Comparison of ENCODE assay signal across 14 mouse cellular contexts in genomic region chr13:117657501-117657900, GRCm38 (mm10). TPM values are rescaled to one million over a fixed set of nuclear protein-coding genes. Genes with fewer than 3 reads are reported as not detected.
"Had no signal": no experiment of that assay in that cellular context is flagged by ENCODE, and none has a peak within 500 bp of the region (broad histone marks: within the 10 kb centered on the region; RNA-seq: fewer than 3 reads in every experiment).

No protein-coding gene starts in this region.

- DNase-seq: kidney, adult 18-20 months; kidney, postnatal 10 days; kidney, postnatal 4 days; left cerebral cortex, postnatal 4 days; lung, adult 18-20 months; thymus, adult 2 months; thymus, postnatal 25 days had no signal

- H3K4me3 ChIP-seq: limb, embryonic 13.5 days; midbrain, embryonic 12.5 days had no signal

- H3K9me3 ChIP-seq: limb, embryonic 13.5 days; midbrain, embryonic 12.5 days had no signal

- H3K36me3 ChIP-seq: limb, embryonic 13.5 days; midbrain, embryonic 12.5 days had no signal

- H3K27ac ChIP-seq: limb, embryonic 13.5 days; liver, embryonic 14.5 days; midbrain, embryonic 12.5 days; stomach, postnatal 0 days had no signal

- H3K4me2 ChIP-seq: limb, embryonic 13.5 days; midbrain, embryonic 12.5 days had no signal

- H3K9ac ChIP-seq: limb, embryonic 13.5 days; liver, embryonic 14.5 days; midbrain, embryonic 12.5 days had no signal

- H3K27me3 ChIP-seq: limb, embryonic 13.5 days; midbrain, embryonic 12.5 days had no signal

- H3K4me1 ChIP-seq: limb, embryonic 13.5 days; midbrain, embryonic 12.5 days had no signal

RNA-seq across cellular contexts. Expression of gene Hcn1, which starts 55.4 kb away (rescaled TPM):
- total RNA-seq: liver, adult 2 months; megakaryocyte-erythroid progenitor cell, adult 5-6 weeks had no signal
- polyA plus RNA-seq: kidney, embryonic 14.5 days had no signal
